In genomic region chr14:8948751-8949150, GRCm38 (mm10) we compare ENCODE assay signal across 27 mouse cellular contexts.
"Had no signal": no experiment of that assay in that cellular context is flagged by ENCODE, and none has a peak within 500 bp of the region (broad histone marks: within the 10 kb centered on the region; RNA-seq: fewer than 3 reads in every experiment).

No protein-coding gene starts in this region.

- H3K4me1 ChIP-seq: hindbrain, embryonic 13.5 days; hindbrain, embryonic 15.5 days; kidney, embryonic 15.5 days; limb, embryonic 15.5 days; liver, embryonic 12.5 days had no signal

- H3K27ac ChIP-seq: heart, adult 2 months; heart, embryonic 13.5 days; heart, embryonic 15.5 days; hindbrain, embryonic 13.5 days; hindbrain, embryonic 15.5 days; hindbrain, postnatal 0 days; kidney, embryonic 15.5 days; kidney, postnatal 0 days; left cerebral cortex, adult 2 months; limb, embryonic 13.5 days; limb, embryonic 15.5 days; liver, embryonic 12.5 days; liver, embryonic 14.5 days had no signal

- H3K36me3 ChIP-seq: heart, embryonic 13.5 days; heart, embryonic 15.5 days; hindbrain, embryonic 13.5 days; hindbrain, embryonic 15.5 days; kidney, embryonic 15.5 days; limb, embryonic 13.5 days; limb, embryonic 15.5 days; liver, embryonic 12.5 days had no signal

- H3K4me2 ChIP-seq: heart, embryonic 11.5 days; heart, embryonic 13.5 days; heart, embryonic 15.5 days; hindbrain, embryonic 13.5 days; hindbrain, embryonic 15.5 days; kidney, embryonic 15.5 days; limb, embryonic 13.5 days; limb, embryonic 15.5 days; liver, embryonic 12.5 days had no signal

- H3K9me3 ChIP-seq: heart, embryonic 13.5 days; heart, embryonic 15.5 days; hindbrain, embryonic 13.5 days; hindbrain, embryonic 15.5 days; kidney, embryonic 15.5 days; limb, embryonic 13.5 days; limb, embryonic 15.5 days; liver, embryonic 12.5 days had no signal

- DNase-seq: gastrocnemius, postnatal 14 days; gastrocnemius, postnatal 36 days; heart, adult 2 months; heart, postnatal 14 days; heart, postnatal 36 days; kidney, adult 11 months; kidney, adult 2 months; kidney, adult 9 months; kidney, postnatal 14 days; kidney, postnatal 36 days; layer of hippocampus, adult 9-11 months; layer of hippocampus, postnatal 36 days; left cerebral cortex, postnatal 4 days had no signal

- H3K4me3 ChIP-seq: heart, adult 2 months; heart, embryonic 13.5 days; heart, embryonic 15.5 days; hindbrain, embryonic 13.5 days; hindbrain, embryonic 15.5 days; kidney, embryonic 15.5 days; left cerebral cortex, adult 2 months; limb, embryonic 13.5 days; limb, embryonic 15.5 days; liver, embryonic 12.5 days had no signal

- H3K9ac ChIP-seq: heart, embryonic 13.5 days; heart, embryonic 15.5 days; hindbrain, embryonic 13.5 days; hindbrain, embryonic 15.5 days; kidney, embryonic 15.5 days; limb, embryonic 13.5 days; limb, embryonic 15.5 days; liver, embryonic 12.5 days; liver, embryonic 14.5 days had no signal

- H3K27me3 ChIP-seq: heart, embryonic 13.5 days; heart, embryonic 15.5 days; hindbrain, embryonic 13.5 days; hindbrain, embryonic 15.5 days; kidney, embryonic 15.5 days; limb, embryonic 13.5 days; limb, embryonic 15.5 days; liver, embryonic 12.5 days had no signal

- ATAC-seq: hindbrain, postnatal 0 days; intestine, embryonic 16.5 days; liver, embryonic 12.5 days had no signal
